Mouse (Mus musculus) olfactory bulb, adult 2 months (tissue): ENCODE results near the gene C3ar1.

Source experiments
- CTCF ChIP-seq: fragments of 200-500 bp; IDR thresholded peaks from 2 replicates; pipeline ENCODE4 v1.5.1; 2012; ENCODE audit warnings: low read depth, mild to moderate bottlenecking, low read length, moderate library complexity; ENCODE audit not compliant: insufficient read depth
- POLR2A ChIP-seq: fragments of 200-500 bp; IDR thresholded peaks from 2 replicates; pipeline ENCODE4 v1.6.1; 2012; ENCODE audit warnings: mild to moderate bottlenecking, low read depth, low read length, moderate library complexity; ENCODE audit not compliant: insufficient read depth

- no peak for TF ChIP-seq CTCF
- no peak for TF ChIP-seq POLR2A
Measured at GRCm38 (mm10) chr6:122804418-122804817, 51.5 kb downstream of the C3ar1 start.
